Mouse (Mus musculus) cerebellum, adult 2 months (tissue): Measurements from ENCODE around the gene Zbtb1. TPM values are rescaled to one million over a fixed set of nuclear protein-coding genes. Genes with fewer than 3 reads are reported as not detected.
A peak's percentile ranks its signal among the peaks of the same experiment; 100 is the strongest.

Source experiments
- DNase-seq, 2 experiments: peaks; one replicate each; pipeline ENCODE4 v3.0.0; 2021
- H3K27ac ChIP-seq: fragments of 200-500 bp; 2 replicates; pipeline ENCODE4 v1.5.1; 2012; ENCODE audit warnings: low read length, control low read depth, inconsistent platforms; ENCODE audit not compliant: insufficient read depth
- H3K27me3 ChIP-seq: fragments of 200-500 bp; 2 replicates; pipeline ENCODE4 v1.6.1; 2012; ENCODE audit warnings: inconsistent platforms, mild to moderate bottlenecking, low read length, moderate library complexity; ENCODE audit not compliant: control insufficient read depth, insufficient read depth
- H3K4me1 ChIP-seq: fragments of 200-500 bp; 2 replicates; pipeline ENCODE4 v1.6.1; 2011; ENCODE audit warnings: low read length; ENCODE audit not compliant: control insufficient read depth, insufficient read depth
- H3K4me3 ChIP-seq: fragments of 200-500 bp; replicated peaks from 2 replicates; pipeline ENCODE3; 2011; ENCODE audit warnings: mild to moderate bottlenecking, low read depth, low read length, control low read depth; ENCODE audit not compliant: insufficient read depth
- CTCF ChIP-seq: fragments of 200-500 bp; IDR thresholded peaks from 2 replicates; pipeline ENCODE4 v1.5.1; 2011; ENCODE audit warnings: low read depth, mild to moderate bottlenecking, control low read depth, low read length, moderate library complexity, borderline replicate concordance; ENCODE audit not compliant: insufficient read depth
- POLR2A ChIP-seq: fragments of 200-500 bp; IDR thresholded peaks from 2 replicates; pipeline ENCODE4 v1.6.1; 2011; ENCODE audit warnings: low read length, control low read depth, borderline replicate concordance; ENCODE audit not compliant: insufficient read depth
- WGBS: fragments of 180-500 bp; shearing (Covaris S2); methylation state at CpG from one replicate; pipeline ENCODE4 v1.1.7; 2018; 5-methylcytosine and 5-hydroxymethylcytosine counted together
- polyA plus RNA-seq: library from polyadenylated mRNA; depleted of rRNA; stranded (reverse); fragments of >200 nt; gene quantifications from 2 replicates; pipeline ENCODE4 v1.2.3, GENCODE M21; 2012

The Zbtb1 gene
- polyA plus RNA-seq, 1 experiment: 3.3 TPM

DNA sequence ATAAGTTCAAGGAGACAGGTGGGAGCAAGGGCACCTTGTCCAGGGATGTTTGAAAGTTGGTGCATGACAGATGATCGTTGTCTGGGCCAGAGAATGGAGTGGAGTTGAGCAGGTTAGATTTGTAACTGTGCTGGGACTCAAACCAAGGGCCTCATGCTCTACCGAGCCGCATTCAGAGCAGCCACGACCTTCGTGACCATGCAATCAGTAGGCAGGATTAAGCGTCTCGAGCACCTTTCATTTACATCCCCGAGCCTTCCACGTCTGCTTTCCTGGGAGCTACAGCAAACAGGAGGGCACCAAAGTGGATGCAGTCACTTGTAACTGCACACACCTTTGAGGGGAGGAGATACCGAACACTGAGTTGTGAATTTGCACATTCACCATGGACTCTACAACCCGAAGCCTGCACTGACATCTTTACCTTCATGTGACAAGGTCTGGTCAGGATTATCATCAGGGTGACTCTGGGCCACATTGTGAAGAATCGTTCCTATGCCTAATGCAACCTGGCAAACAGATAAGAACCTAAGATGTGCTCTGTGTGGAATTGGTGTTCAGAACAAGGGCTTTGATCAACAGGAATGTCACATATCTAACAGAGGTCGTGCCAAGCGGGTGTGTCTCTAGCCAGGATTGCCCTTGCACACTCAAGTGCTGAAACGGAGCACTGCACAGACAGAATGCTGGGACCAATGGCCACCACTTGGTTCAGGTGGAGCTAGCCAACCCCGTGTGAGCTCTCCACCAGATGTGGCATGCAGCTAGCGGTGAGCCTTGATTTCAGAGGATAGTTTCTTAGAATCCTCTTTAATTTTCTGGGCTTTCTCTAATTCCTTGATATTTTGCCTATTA lies 33.7 kb upstream of the Zbtb1 start:
- H3K27ac ChIP-seq: no peak overlapping the region
- WGBS: 85% methylated on average over 17 of the region's 17 CpGs
- TF ChIP-seq CTCF (no peak), POLR2A (no peak)
- no peaks in the 10 kb centered on the region for H3K27me3 ChIP-seq
- H3K4me1 ChIP-seq: no peaks in the 10 kb centered on the region
- DNase-seq: no peak
- no peak overlapping the region for H3K4me3 ChIP-seq

- no peaks in the 10 kb centered on the region for H3K4me1 ChIP-seq
- TF ChIP-seq POLR2A (no peak), CTCF (peak; percentile 47; the same call in 1 of the 2 replicates)
- H3K27ac ChIP-seq: no peak overlapping the region
- DNase-seq: peak; percentile 50 to 54
- no peaks in the 10 kb centered on the region for H3K27me3 ChIP-seq
- 4% methylated on average over 4 of the region's 4 CpGs for WGBS
- H3K4me3 ChIP-seq: no peak overlapping the region
Measured at GRCm38 (mm10) chr12:76341080-76341479, 29.0 kb upstream of the Zbtb1 start.

- Histone ChIP-seq H3K4me1 (no peaks in the 10 kb centered on the region), H3K27ac (no peak overlapping the region), H3K27me3 (no peaks in the 10 kb centered on the region), H3K4me3 (no peak overlapping the region)
- no peak for TF ChIP-seq POLR2A
- 70% methylated on average over 6 of the region's 6 CpGs for WGBS
- DNase-seq: no peak
Measured at GRCm38 (mm10) chr12:76345759-76346455, 24.2 kb upstream of the Zbtb1 start.

DNA sequence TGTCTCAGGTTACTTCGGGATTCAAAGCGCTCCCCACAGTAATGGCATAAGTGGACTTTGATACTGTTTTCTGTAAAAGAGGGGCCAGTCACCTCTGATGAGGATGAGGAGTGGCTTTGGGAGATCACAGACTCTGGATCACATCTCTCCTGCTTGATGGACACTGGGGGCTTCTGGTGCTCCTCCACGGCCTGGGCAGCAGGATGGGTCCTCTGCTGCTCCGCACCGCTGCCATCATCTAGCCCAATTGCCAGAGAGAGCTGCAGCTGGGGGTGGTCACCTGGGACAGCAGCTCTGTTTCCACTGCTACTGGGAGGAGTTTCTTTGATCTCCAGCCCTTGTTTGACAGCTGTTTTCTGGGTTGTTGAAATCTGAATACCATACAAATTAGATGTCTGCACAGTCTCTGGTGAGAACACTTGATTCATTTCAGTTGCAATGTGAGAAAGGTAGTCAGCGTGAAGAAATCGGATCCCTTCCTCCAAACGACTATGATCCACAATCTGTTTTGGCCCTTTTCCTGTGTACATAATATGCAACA lies 20.3 kb upstream of the Zbtb1 start:
- H3K4me3 ChIP-seq: no peak overlapping the region
- TF ChIP-seq CTCF (no peak), POLR2A (no peak)
- no peak overlapping the region for H3K27ac ChIP-seq
- no peak for DNase-seq
- WGBS: 74% methylated on average over 8 of the region's 8 CpGs
- H3K27me3 ChIP-seq: no peaks in the 10 kb centered on the region
- H3K4me1 ChIP-seq: no peaks in the 10 kb centered on the region

DNA sequence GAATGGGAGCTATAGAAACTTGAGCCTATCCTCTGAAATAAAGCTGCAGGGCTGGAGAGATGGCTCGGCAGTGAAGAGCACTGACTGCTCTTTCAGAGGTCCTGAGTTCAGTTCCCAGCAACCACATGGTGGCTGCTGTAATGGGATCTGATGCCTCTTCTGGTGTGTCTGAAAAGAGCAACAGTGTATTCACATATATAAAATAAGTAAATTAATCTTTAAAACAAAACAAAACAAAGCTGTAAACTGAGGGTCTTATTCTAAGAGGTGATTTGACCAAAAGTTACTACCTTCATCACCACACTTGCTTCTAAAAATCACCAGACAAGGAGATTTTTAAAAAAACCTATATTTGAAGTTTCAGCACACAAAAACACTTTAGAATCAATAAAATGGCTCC lies 9.2 kb upstream of the Zbtb1 start:
- no peak overlapping the region for H3K4me3 ChIP-seq
- no peak overlapping the region for H3K27ac ChIP-seq
- DNase-seq: no peak
- no peak for TF ChIP-seq CTCF
- no peak for TF ChIP-seq POLR2A
- H3K27me3 ChIP-seq: no peaks in the 10 kb centered on the region
- peaks cover 4% of the 10 kb centered on the region; the same call in 1 of the 2 replicates for H3K4me1 ChIP-seq
- 73% methylated on average over 1 of the region's 1 CpGs for WGBS

- TF ChIP-seq CTCF: no peak
- DNase-seq: no peak
- H3K27ac ChIP-seq: no peak overlapping the region
- H3K4me3 ChIP-seq: no peak overlapping the region
- H3K4me1 ChIP-seq: peaks cover 4% of the 10 kb centered on the region; the same call in 1 of the 2 replicates
- 73% methylated on average over 9 of the region's 9 CpGs for WGBS
- no peaks in the 10 kb centered on the region for H3K27me3 ChIP-seq
Measured at GRCm38 (mm10) chr12:76361405-76362302, 8.4 kb upstream of the Zbtb1 start.

GRCm38 (mm10) chr12:76362303-76362676 lies 7.8 kb upstream of the Zbtb1 start:
- 88% methylated on average over 9 of the region's 9 CpGs for WGBS

More at GRCm38 (mm10) chr12:76362303-76362676, 7.8 kb upstream of the Zbtb1 start:
- H3K27me3 ChIP-seq: no peaks in the 10 kb centered on the region
- DNase-seq: no peak
- H3K27ac ChIP-seq: no peak overlapping the region
- TF ChIP-seq POLR2A (no peak), CTCF (no peak)
- H3K4me3 ChIP-seq: no peak overlapping the region
- H3K4me1 ChIP-seq: peaks cover 2% of the 10 kb centered on the region; the same call in 1 of the 2 replicates
